Mouse (Mus musculus): ENCODE measurements around the gene Ccdc138. TPM values are rescaled to one million over a fixed set of nuclear protein-coding genes. Genes with fewer than 3 reads are reported as not detected.
A peak's percentile ranks its signal among the peaks of the same experiment; 100 is the strongest.
"Not testable (repeated sequence)": the region's sequence is repeated elsewhere in the genome, so short reads cannot be mapped to it uniquely, and the experiment has no call there.

Ccdc138 gene
- total and polyA plus RNA-seq, 2 experiments from 2014 or later: 2.9 to 7.4 TPM

GRCm38 (mm10) chr10:58529358-58529757 is 31.6 kb downstream of the Ccdc138 start:
- DNase-seq (ENCODE audit: low spot score) (no peak), ATAC-seq (ENCODE audit: low FRiP score) (no peak)
- Histone ChIP-seq H3K4me1 (ENCODE audit: insufficient read depth, low read length) (no peaks in the 10 kb centered on the region), H3K36me3 (ENCODE audit: insufficient read depth, low read length) (peaks cover 3% of the 10 kb centered on the region; the same call in 1 of the 2 replicates), H3K27ac (ENCODE audit: low read depth, low read length) (no peak overlapping the region), H3K27me3 (ENCODE audit: insufficient read depth, low read length) (no peaks in the 10 kb centered on the region), H3K9ac (replicated peaks; ENCODE audit: low read length, poor library complexity, severe bottlenecking) (no peak overlapping the region), H3K4me2 (ENCODE audit: low read depth, low read length, poor library complexity, severe bottlenecking) (no peak overlapping the region), H3K4me3 (ENCODE audit: low read depth, low read length) (no peak overlapping the region), H3K9me3 (ENCODE audit: low read length) (no peaks in the 10 kb centered on the region)
- TF ChIP-seq CTCF (IDR thresholded peaks at IDR 0.05): no peak
- 88% methylated on average over 1 of the region's 1 CpGs for WGBS

GRCm38 (mm10) chr10:58530896-58531790 is 33.4 kb downstream of the Ccdc138 start:
- no peaks in the 10 kb centered on the region for H3K9me3 ChIP-seq (ENCODE audit: low read length)
- peaks cover 3% of the 10 kb centered on the region; the same call in 1 of the 2 replicates for H3K36me3 ChIP-seq (ENCODE audit: insufficient read depth, low read length)
- DNase-seq (ENCODE audit: low spot score): no peak
- H3K4me2 ChIP-seq (ENCODE audit: low read depth, low read length, poor library complexity, severe bottlenecking): no peak overlapping the region
- H3K9ac ChIP-seq (replicated peaks; ENCODE audit: low read length, poor library complexity, severe bottlenecking): no peak overlapping the region
- no peaks in the 10 kb centered on the region for H3K4me1 ChIP-seq (ENCODE audit: insufficient read depth, low read length)
- no peak overlapping the region for H3K27ac ChIP-seq (ENCODE audit: low read depth, low read length)
- TF ChIP-seq CTCF (IDR thresholded peaks at IDR 0.05): no peak
- 83% methylated on average over 10 of the region's 10 CpGs for WGBS
- no peak overlapping the region for H3K4me3 ChIP-seq (ENCODE audit: low read depth, low read length)
- ATAC-seq (ENCODE audit: low FRiP score): no peak
- no peaks in the 10 kb centered on the region for H3K27me3 ChIP-seq (ENCODE audit: insufficient read depth, low read length)

- WGBS: 97% methylated on average over 2 of the region's 2 CpGs
- no peak for DNase-seq (ENCODE audit: low spot score)
- H3K27ac ChIP-seq (ENCODE audit: low read depth, low read length): no peak overlapping the region
- H3K36me3 ChIP-seq (ENCODE audit: insufficient read depth, low read length): peaks cover 3% of the 10 kb centered on the region; the same call in 1 of the 2 replicates
- no peak overlapping the region for H3K4me2 ChIP-seq (ENCODE audit: low read depth, low read length, poor library complexity, severe bottlenecking)
- H3K27me3 ChIP-seq (ENCODE audit: insufficient read depth, low read length): no peaks in the 10 kb centered on the region
- H3K9ac ChIP-seq (replicated peaks; ENCODE audit: low read length, poor library complexity, severe bottlenecking): no peak overlapping the region
- no peaks in the 10 kb centered on the region for H3K4me1 ChIP-seq (ENCODE audit: insufficient read depth, low read length)
- no peak overlapping the region for H3K4me3 ChIP-seq (ENCODE audit: low read depth, low read length)
- ATAC-seq (ENCODE audit: low FRiP score): no peak
- TF ChIP-seq CTCF (IDR thresholded peaks at IDR 0.05): no peak
- no peaks in the 10 kb centered on the region for H3K9me3 ChIP-seq (ENCODE audit: low read length)
Observed at GRCm38 (mm10) chr10:58532177-58532576, 34.4 kb downstream of the Ccdc138 start.

GRCm38 (mm10) chr10:58536276-58536675 is 38.5 kb downstream of the Ccdc138 start:
- H3K4me1 ChIP-seq (ENCODE audit: insufficient read depth, low read length); H3K9ac ChIP-seq (replicated peaks; ENCODE audit: low read length, poor library complexity, severe bottlenecking); H3K27me3 ChIP-seq (ENCODE audit: insufficient read depth, low read length); H3K27ac ChIP-seq (ENCODE audit: low read depth, low read length); H3K4me3 ChIP-seq (ENCODE audit: low read depth, low read length); H3K9me3 ChIP-seq (ENCODE audit: low read length); H3K36me3 ChIP-seq (ENCODE audit: insufficient read depth, low read length); DNase-seq (ENCODE audit: low spot score); ATAC-seq (ENCODE audit: low FRiP score); H3K4me2 ChIP-seq (ENCODE audit: low read depth, low read length, poor library complexity, severe bottlenecking): not testable (repeated sequence)
- WGBS: 83% methylated on average over 5 of the region's 5 CpGs

- Histone ChIP-seq H3K4me3 (ENCODE audit: low read depth, low read length) (no peak overlapping the region), H3K27ac (ENCODE audit: low read depth, low read length) (no peak overlapping the region), H3K27me3 (ENCODE audit: insufficient read depth, low read length) (no peaks in the 10 kb centered on the region), H3K4me1 (ENCODE audit: insufficient read depth, low read length) (no peaks in the 10 kb centered on the region), H3K9ac (replicated peaks; ENCODE audit: low read length, poor library complexity, severe bottlenecking) (no peak overlapping the region), H3K36me3 (ENCODE audit: insufficient read depth, low read length) (no peaks in the 10 kb centered on the region), H3K4me2 (ENCODE audit: low read depth, low read length, poor library complexity, severe bottlenecking) (no peak overlapping the region), H3K9me3 (ENCODE audit: low read length) (no peaks in the 10 kb centered on the region)
- ATAC-seq (ENCODE audit: low FRiP score) (no peak), DNase-seq (ENCODE audit: low spot score) (peak; percentile 30)
- peak; percentile 31 for TF ChIP-seq CTCF (IDR thresholded peaks at IDR 0.05)
- WGBS: 43% methylated on average over 13 of the region's 13 CpGs
Observed at GRCm38 (mm10) chr10:58540613-58541012, 42.9 kb downstream of the Ccdc138 start.

GRCm38 (mm10) chr10:58548739-58549138 is 51.0 kb downstream of the Ccdc138 start:
- no peak overlapping the region for H3K4me3 ChIP-seq (ENCODE audit: low read depth, low read length)
- no peaks in the 10 kb centered on the region for H3K9me3 ChIP-seq (ENCODE audit: low read length)
- TF ChIP-seq CTCF (IDR thresholded peaks at IDR 0.05): 0 out of 2 replicates have a peak, but pooled peaks have one; percentile 3
- H3K4me1 ChIP-seq (ENCODE audit: insufficient read depth, low read length): no peaks in the 10 kb centered on the region
- DNase-seq (ENCODE audit: low spot score): no peak
- no peaks in the 10 kb centered on the region for H3K36me3 ChIP-seq (ENCODE audit: insufficient read depth, low read length)
- no peak for ATAC-seq (ENCODE audit: low FRiP score)
- no peaks in the 10 kb centered on the region for H3K27me3 ChIP-seq (ENCODE audit: insufficient read depth, low read length)
- H3K27ac ChIP-seq (ENCODE audit: low read depth, low read length): no peak overlapping the region
- no peak overlapping the region for H3K4me2 ChIP-seq (ENCODE audit: low read depth, low read length, poor library complexity, severe bottlenecking)
- no peak overlapping the region for H3K9ac ChIP-seq (replicated peaks; ENCODE audit: low read length, poor library complexity, severe bottlenecking)

All from midbrain, postnatal 0 days (tissue).